Mouse (Mus musculus) lung, postnatal 10 days (tissue): ENCODE data around the gene Tnfsf14.
A peak's percentile ranks its signal among the peaks of the same experiment; 100 is the strongest.

Experiments used
- DNase-seq: peaks from one replicate; pipeline ENCODE4 v3.0.0; 2021

The Tnfsf14 gene

GRCm38 (mm10) chr17:57194041-57194507 lies at the start of gene Tnfsf14:
TSS of gene Tnfsf14 (minus strand) at chr17:57194177.
- DNase-seq, result no peak

DNA sequence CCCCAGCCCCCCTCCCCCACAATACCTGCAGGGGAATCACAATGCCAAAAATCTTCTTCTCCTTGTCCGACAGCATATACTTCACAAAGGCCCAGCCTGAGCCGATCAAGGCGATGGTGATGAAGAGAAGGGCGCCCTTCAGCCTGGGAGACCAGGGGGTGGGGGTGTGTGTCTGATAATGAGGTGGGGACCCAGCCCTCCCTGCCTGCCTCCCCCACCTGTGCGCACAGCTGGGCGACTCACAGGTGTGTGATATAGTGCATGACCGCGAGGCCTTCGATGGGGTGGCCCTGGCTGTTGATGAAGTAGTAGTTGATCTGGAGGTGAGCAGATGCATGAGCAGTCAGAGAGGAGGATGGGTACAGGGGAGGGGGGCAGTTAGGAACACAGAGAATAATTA lies 43.2 kb upstream of the Tnfsf14 start:
- DNase-seq, result no peak

GRCm38 (mm10) chr17:57235803-57236202 lies 41.8 kb upstream of the Tnfsf14 start:
- no peak for DNase-seq

GRCm38 (mm10) chr17:57234254-57234928 lies 40.4 kb upstream of the Tnfsf14 start:
- no peak for DNase-seq

DNA sequence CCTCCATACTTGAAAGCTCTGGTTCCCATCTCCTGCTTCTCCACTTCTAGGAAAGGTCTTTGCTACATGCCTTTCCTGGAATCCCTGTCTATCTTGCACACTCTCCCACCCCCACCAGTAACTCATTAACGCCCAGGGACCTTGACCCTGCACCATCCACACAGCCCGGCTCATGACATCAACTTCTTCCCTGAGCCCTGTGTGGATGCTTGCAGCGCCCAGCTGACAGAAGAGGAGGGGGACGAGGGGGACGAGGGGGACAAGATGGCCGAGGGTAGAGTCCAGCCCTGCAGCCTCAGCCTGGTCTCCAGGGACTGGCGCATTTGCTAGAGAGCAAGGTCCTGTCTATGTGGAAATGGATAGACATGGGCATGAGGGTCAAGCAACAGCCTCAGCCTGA lies 39.1 kb upstream of the Tnfsf14 start:
- no peak for DNase-seq

GRCm38 (mm10) chr17:57232200-57232599 lies 38.2 kb upstream of the Tnfsf14 start:
- no peak for DNase-seq

DNA sequence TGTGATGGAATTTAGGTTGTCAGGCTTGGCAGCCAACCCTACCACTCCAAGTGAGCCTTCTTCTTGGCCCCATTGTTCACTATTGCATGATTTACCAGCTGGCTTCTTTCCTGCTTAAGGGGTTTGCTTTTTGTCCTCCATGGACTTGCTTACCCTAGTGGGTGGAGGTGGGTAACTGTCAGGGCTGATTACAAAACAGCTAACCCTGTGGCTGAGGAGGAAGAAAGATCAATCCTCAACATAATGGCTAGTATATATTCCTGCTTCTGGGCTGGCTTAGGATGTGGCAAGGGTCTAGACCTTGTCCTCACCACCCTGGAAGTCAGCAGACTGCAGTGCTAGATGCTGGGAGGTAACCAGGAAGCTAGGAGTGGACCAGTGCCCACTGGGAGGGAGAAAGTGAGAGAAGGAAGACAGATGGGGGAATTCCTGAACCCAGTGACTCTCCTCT lies 37.4 kb upstream of the Tnfsf14 start:
- DNase-seq, result peak; percentile 36

GRCm38 (mm10) chr17:57230728-57231125 lies 36.8 kb upstream of the Tnfsf14 start:
- peak; percentile 52 for DNase-seq

- no peak for DNase-seq
Measured at GRCm38 (mm10) chr17:57229851-57230727, 36.1 kb upstream of the Tnfsf14 start.

GRCm38 (mm10) chr17:57228873-57229272 lies 34.9 kb upstream of the Tnfsf14 start:
- DNase-seq, result no peak

- peak; percentile 64 for DNase-seq
Measured at GRCm38 (mm10) chr17:57228014-57228413, 34.0 kb upstream of the Tnfsf14 start, which contains the start of gene C3. TSS of gene C3 (minus strand) at chr17:57228136.

GRCm38 (mm10) chr17:57227468-57227867 lies 33.5 kb upstream of the Tnfsf14 start:
- no peak for DNase-seq

GRCm38 (mm10) chr17:57223313-57223712 lies 29.3 kb upstream of the Tnfsf14 start:
- no peak for DNase-seq

DNA sequence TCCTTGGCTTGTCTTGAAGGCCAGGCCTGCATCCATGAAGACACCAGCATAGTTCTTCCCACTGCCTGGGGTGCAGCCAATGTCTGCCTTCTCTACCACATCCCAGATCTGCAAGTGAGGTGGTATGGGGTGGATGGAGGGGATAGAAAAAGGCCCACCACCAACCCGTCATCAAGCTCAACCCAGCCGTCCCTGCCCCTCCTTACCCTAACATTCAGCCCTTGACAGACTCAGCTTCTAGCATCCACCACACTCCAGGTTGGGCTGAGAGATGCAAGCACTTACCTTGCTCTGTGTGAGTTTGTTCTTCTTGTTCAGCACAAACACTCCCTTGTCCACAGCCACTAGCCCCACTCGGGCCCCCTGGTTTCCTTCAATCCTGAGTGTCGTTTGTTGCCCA lies 27.9 kb upstream of the Tnfsf14 start:
- DNase-seq, result no peak

DNA sequence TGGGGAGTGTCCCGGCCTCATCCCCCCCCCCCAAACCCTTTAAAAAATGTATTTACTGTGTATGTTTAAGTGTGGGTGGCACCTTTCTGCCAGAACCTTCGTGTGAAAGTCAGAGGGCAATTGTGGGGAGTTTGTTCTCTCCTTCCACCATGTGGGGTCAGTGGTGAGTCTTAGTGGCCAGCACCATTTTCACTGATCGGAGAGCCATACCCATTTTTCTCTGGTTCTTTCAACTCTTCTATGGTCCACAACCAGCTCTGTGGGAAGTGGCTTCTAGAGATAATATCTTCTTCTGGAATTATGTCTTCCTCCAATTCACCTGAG lies 25.9 kb upstream of the Tnfsf14 start:
- peak; percentile 65 for DNase-seq

DNA sequence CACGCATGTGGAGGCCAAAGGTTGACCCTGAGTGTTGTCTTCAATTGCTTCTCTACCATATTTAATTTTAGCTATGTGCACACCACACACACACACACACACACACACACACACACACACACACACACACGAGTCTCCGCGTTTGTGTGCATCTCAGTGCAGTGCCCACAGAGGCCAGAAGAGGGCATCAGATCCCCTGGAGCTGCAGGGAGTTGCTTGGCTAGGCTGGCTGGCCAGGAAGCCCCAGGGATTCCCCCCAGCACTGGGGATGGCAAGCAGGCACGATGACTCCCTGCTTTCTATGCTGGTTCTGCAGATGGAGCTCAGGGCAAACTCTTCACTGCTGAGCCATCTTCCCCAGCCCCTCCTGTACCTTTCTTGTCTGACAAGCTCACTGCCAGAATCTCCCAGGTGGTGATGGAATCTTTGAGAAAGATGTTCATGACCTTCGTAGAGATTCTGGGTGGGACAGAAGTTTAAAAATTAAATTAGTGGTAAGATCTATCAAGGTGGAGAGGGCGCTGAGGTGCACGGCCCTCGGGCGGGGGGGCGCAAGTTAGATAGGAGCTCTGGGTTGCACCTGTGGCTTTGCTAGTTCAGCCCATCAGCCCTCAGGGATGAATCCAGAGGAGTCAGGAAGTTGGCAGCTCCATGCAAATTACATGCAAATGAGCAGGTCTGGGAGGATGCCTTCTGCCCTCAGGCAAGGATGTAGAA lies 25.3 kb upstream of the Tnfsf14 start:
- DNase-seq, result peak; percentile 88

DNA sequence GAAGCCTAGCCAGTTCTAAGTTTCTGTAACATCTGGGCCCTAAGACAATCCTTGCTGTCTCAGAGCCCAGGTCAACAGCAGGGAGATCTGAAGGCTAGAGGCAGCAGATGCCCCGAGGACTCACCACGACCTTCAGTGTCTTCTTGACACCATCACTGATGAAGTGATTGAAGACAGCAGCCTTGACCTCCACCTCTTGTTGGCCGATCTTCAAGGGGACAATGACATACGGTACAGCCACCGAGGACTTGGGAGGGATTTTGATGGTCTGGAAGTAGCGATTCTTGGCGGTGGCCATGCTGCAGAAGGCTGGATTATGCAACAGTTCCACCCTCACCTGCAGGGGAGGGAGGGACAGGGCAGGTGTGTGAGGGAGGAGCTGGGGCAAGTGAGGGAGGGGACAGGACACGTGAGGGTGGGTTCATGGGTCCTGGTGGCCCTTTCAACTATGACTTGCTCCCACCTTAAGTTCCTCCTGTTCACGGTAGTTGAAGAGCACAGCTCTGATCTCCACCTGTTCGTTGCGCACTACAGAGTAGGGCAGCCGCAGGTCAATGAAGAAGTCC lies 24.4 kb upstream of the Tnfsf14 start:
- no peak for DNase-seq

DNA sequence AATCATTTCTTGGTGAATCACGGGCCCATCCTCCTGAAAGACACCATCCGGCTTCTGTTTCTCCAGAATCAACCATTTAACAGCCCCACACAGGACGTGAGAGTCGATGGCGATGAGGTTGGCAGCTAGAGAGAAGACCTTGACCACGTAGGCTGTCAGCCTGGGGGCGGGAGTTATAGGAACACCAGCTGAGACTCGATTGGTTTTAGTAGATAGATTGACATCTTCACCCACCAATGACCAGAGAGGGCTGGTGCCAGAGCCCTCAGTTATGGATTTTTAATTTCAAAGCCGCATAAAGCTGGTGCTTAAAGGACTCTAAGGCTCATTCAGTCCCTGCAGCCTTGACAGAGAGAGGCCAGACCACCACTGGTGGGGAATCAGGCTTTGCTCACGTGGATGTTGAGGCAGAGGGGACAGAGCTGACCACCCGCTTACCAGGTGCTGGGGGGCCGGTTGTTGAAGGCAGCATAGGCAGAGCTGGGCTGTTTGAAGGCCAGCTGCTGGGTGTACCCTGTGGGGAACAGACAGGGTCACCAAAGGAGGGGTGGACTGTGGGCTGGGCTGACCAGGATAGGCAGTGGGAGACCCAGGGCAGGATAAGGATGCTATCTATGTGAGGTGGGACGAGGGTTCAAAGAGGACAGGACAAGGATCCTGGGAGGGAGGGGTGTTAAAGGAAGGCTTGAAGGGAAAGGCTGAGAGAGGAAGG lies 20.9 kb upstream of the Tnfsf14 start:
- no peak for DNase-seq

GRCm38 (mm10) chr17:57211501-57211900 lies 17.5 kb upstream of the Tnfsf14 start:
- no peak for DNase-seq

GRCm38 (mm10) chr17:57209330-57209729 lies 15.4 kb upstream of the Tnfsf14 start:
- DNase-seq, result no peak

DNA sequence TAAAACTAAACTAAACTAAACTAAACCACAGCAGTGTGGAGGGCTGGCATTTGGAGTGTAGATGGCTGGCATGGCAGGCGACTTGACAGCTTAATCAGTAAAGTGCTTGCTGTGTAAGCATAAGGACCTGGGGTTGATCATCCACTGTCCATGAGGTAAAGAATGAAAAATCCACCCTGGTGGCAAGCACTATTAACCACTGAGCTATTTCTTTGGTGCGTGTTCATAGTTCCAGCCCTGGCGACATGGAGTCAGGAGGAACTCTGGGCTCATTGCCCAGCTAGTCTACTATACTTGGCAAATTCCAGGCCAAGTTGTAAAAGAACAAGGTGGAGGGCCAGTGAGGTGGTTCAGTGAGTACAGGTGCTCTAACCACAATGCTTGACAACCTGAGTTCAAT lies 14.0 kb upstream of the Tnfsf14 start:
- DNase-seq, result no peak
